Mouse (Mus musculus): Measurements from ENCODE around the gene Slc39a13. TPM values are rescaled to one million over a fixed set of nuclear protein-coding genes. Genes with fewer than 3 reads are reported as not detected.

The Slc39a13 gene
- polyA plus RNA-seq, 1 experiment from 2014 or later, result 43.2 TPM

- 78% methylated on average over 4 of the region's 4 CpGs for WGBS
- no peaks in the 10 kb centered on the region for H3K27me3 ChIP-seq (replicated peaks)
Observed at GRCm38 (mm10) chr2:91015386-91015785, 54.8 kb downstream of the Slc39a13 start.

GRCm38 (mm10) chr2:91013881-91014280, 56.3 kb downstream of the Slc39a13 start:
- peaks cover 66% of the 10 kb centered on the region for H3K36me3 ChIP-seq
- WGBS, result 89% methylated on average over 2 of the region's 2 CpGs

More at GRCm38 (mm10) chr2:91015386-91015785, 54.8 kb downstream of the Slc39a13 start:
- Histone ChIP-seq H3K4me2 (no peak overlapping the region), H3K4me3 (replicated peaks) (no peak overlapping the region), H3K9ac (replicated peaks) (no peak overlapping the region), H3K36me3 (peaks cover 62% of the 10 kb centered on the region), H3K4me1 (peaks cover 6% of the 10 kb centered on the region), H3K9me3 (replicated peaks) (no peaks in the 10 kb centered on the region), H3K27ac (replicated peaks) (no peak overlapping the region)
- no peak for ATAC-seq (ENCODE audit: low FRiP score)

More at GRCm38 (mm10) chr2:91013881-91014280, 56.3 kb downstream of the Slc39a13 start:
- Histone ChIP-seq H3K4me3 (replicated peaks) (no peak overlapping the region), H3K9me3 (replicated peaks) (no peaks in the 10 kb centered on the region), H3K4me2 (no peak overlapping the region), H3K27me3 (replicated peaks) (no peaks in the 10 kb centered on the region), H3K4me1 (peaks cover 6% of the 10 kb centered on the region), H3K9ac (replicated peaks) (no peak overlapping the region), H3K27ac (replicated peaks) (no peak overlapping the region)
- no peak for ATAC-seq (ENCODE audit: low FRiP score)

Other genes with a start within 250 kb of the Slc39a13 start
- 246 and 250 TPM in 2 replicates for gene Mtch2, start 223.3 kb downstream of the Slc39a13 start, polyA plus RNA-seq (2015; fragmentation: Nextera tagmentation; extraction: Ambion mirVana)
- 123 and 207 TPM in 2 replicates for gene C1qtnf4, start 184.6 kb downstream of the Slc39a13 start, polyA plus RNA-seq (2015; fragmentation: Nextera tagmentation; extraction: Ambion mirVana)
- gene Kbtbd4, start 165.7 kb downstream of the Slc39a13 start, polyA plus RNA-seq (2015; fragmentation: Nextera tagmentation; extraction: Ambion mirVana), result 48.6 and 55.3 TPM in 2 replicates
- gene Ndufs3, start 165.6 kb downstream of the Slc39a13 start, polyA plus RNA-seq (2015; fragmentation: Nextera tagmentation; extraction: Ambion mirVana), result 228 and 239 TPM in 2 replicates
- 86.6 and 89.5 TPM in 2 replicates for gene Celf1, start 130.0 kb downstream of the Slc39a13 start, polyA plus RNA-seq (2015; fragmentation: Nextera tagmentation; extraction: Ambion mirVana)
- 2.7 TPM in 2 replicates for gene Rapsn, start 34.8 kb downstream of the Slc39a13 start, polyA plus RNA-seq (2015; fragmentation: Nextera tagmentation; extraction: Ambion mirVana)
- gene Psmc3, start 16.4 kb downstream of the Slc39a13 start, polyA plus RNA-seq (2015; fragmentation: Nextera tagmentation; extraction: Ambion mirVana), result 234 and 240 TPM in 2 replicates
- gene Spi1, start 12.0 kb upstream of the Slc39a13 start, polyA plus RNA-seq (2015; fragmentation: Nextera tagmentation; extraction: Ambion mirVana), result 3.6 and 6.7 TPM in 2 replicates
- 0.33 TPM in 1 of 2 replicates, not detected in the other for gene Mybpc3, start 47.7 kb upstream of the Slc39a13 start, polyA plus RNA-seq (2015; fragmentation: Nextera tagmentation; extraction: Ambion mirVana)
- gene Madd, start 113.4 kb upstream of the Slc39a13 start, polyA plus RNA-seq (2015; fragmentation: Nextera tagmentation; extraction: Ambion mirVana), result 49.0 and 54.5 TPM in 2 replicates
- 2.4 and 3.1 TPM in 2 replicates for gene Nr1h3, start 132.4 kb upstream of the Slc39a13 start, polyA plus RNA-seq (2015; fragmentation: Nextera tagmentation; extraction: Ambion mirVana)
- gene Acp2, start 132.5 kb upstream of the Slc39a13 start, polyA plus RNA-seq (2015; fragmentation: Nextera tagmentation; extraction: Ambion mirVana), result 35.1 and 36.6 TPM in 2 replicates
- gene Ddb2, start 166.6 kb upstream of the Slc39a13 start, polyA plus RNA-seq (2015; fragmentation: Nextera tagmentation; extraction: Ambion mirVana), result 17.5 and 20.2 TPM in 2 replicates
- 20.0 and 21.8 TPM in 2 replicates for gene Pacsin3, start 185.5 kb upstream of the Slc39a13 start, polyA plus RNA-seq (2015; fragmentation: Nextera tagmentation; extraction: Ambion mirVana)
- 62.0 and 68.9 TPM in 2 replicates for gene Arfgap2, start 194.6 kb upstream of the Slc39a13 start, polyA plus RNA-seq (2015; fragmentation: Nextera tagmentation; extraction: Ambion mirVana)

Measured in neural tube, embryonic 15.5 days (tissue).